Mouse (Mus musculus) layer of hippocampus, adult 11-12 months (tissue): ENCODE measurements around the gene Chrnb1.
A peak's percentile ranks its signal among the peaks of the same experiment; 100 is the strongest.

Source experiments
- DNase-seq: peaks from one replicate; pipeline ENCODE4 v3.0.0; 2022; ENCODE audit warnings: low spot score

Gene Chrnb1

GRCm38 (mm10) chr11:69774961-69775360 lies 20.8 kb downstream of the Chrnb1 start:
- no peak for DNase-seq

- DNase-seq: no peak
Measured at GRCm38 (mm10) chr11:69767625-69767909, 28.2 kb downstream of the Chrnb1 start.

- no peak for DNase-seq
Measured at GRCm38 (mm10) chr11:69766872-69767624, 28.7 kb downstream of the Chrnb1 start.

- DNase-seq: peak; percentile 70
Measured at GRCm38 (mm10) chr11:69766126-69766609, 29.6 kb downstream of the Chrnb1 start.

GRCm38 (mm10) chr11:69765221-69766125 lies 30.3 kb downstream of the Chrnb1 start, which contains the start of gene Zbtb4:
Gene Zbtb4 (plus strand): TSS chr11:69765912.
- no peak for DNase-seq

- DNase-seq: no peak
Measured at GRCm38 (mm10) chr11:69763551-69763950, 32.2 kb downstream of the Chrnb1 start.

GRCm38 (mm10) chr11:69761868-69762267 lies 33.9 kb downstream of the Chrnb1 start, which contains the start of gene Slc35g3:
Gene Slc35g3 (minus strand): TSS chr11:69761968.
- no peak for DNase-seq

GRCm38 (mm10) chr11:69760901-69761200 lies 34.9 kb downstream of the Chrnb1 start:
- DNase-seq: no peak

- no peak for DNase-seq
Measured at GRCm38 (mm10) chr11:69760160-69760900, 35.4 kb downstream of the Chrnb1 start.

GRCm38 (mm10) chr11:69758971-69759721 lies 36.6 kb downstream of the Chrnb1 start:
- peak; percentile 90 for DNase-seq

- peak; percentile 98 for DNase-seq
Measured at GRCm38 (mm10) chr11:69758478-69758970, 37.2 kb downstream of the Chrnb1 start, which contains the start of gene Polr2a. Gene Polr2a (minus strand): TSS chr11:69758637.

- DNase-seq: peak; percentile 97
Measured at GRCm38 (mm10) chr11:69758090-69758456, 37.7 kb downstream of the Chrnb1 start.

GRCm38 (mm10) chr11:69757303-69758089 lies 38.2 kb downstream of the Chrnb1 start:
- DNase-seq: no peak

GRCm38 (mm10) chr11:69754701-69755100 lies 41.0 kb downstream of the Chrnb1 start:
- DNase-seq: no peak

- DNase-seq: no peak
Measured at GRCm38 (mm10) chr11:69754233-69754632, 41.5 kb downstream of the Chrnb1 start.

GRCm38 (mm10) chr11:69752686-69753085 lies 43.1 kb downstream of the Chrnb1 start:
- no peak for DNase-seq

- no peak for DNase-seq
Measured at GRCm38 (mm10) chr11:69751635-69752034, 44.1 kb downstream of the Chrnb1 start.
